Mouse (Mus musculus) C2C12 (cell line): ENCODE results near the gene 1700013G24Rik.

Source experiments
- CTCF ChIP-seq: IDR thresholded peaks from one replicate; pipeline ENCODE4 v1.5.1; 2011; ENCODE audit not compliant: control insufficient read depth, insufficient read depth, insufficient read length
- FOSL1 ChIP-seq: IDR thresholded peaks from one replicate; pipeline ENCODE4 v1.8.0; 2011; ENCODE audit warnings: mild to moderate bottlenecking, low read length; ENCODE audit not compliant: poor library complexity, insufficient read depth, severe bottlenecking

GRCm38 (mm10) chr4:137452190-137452589, 894 bp upstream of the 1700013G24Rik start:
- TF ChIP-seq CTCF = no peak
- TF ChIP-seq FOSL1 = no peak
